Mouse (Mus musculus): Measurements from ENCODE around the gene Apom.
A peak's percentile ranks its signal among the peaks of the same experiment; 100 is the strongest.

The Apom gene

GRCm38 (mm10) chr17:35131500-35132173 is at the start of gene Apom:
Apom (minus strand) TSS chr17:35132050.
- DNase-seq (ENCODE audit: low spot score in 2 of 2), result no peak

DNA sequence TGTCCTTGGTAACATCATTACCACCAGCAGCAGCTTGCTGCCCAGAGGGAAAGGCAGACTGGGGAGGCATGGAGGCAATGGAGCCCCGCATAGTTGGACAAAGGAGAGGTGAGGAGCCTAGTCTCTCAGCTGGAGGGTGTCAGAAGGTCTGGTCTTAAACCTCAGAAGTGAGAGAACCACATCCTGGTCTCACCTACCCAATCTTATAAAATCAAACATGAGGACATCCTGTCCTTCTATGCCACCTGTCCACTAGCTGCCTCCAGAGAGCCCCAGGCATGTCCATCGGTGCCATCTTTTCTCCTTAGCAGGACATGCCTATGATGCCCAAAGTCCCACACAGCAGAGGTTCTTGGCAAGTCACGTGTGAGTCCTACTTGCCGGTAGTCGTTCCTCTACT is 48.2 kb upstream of the Apom start:
- DNase-seq (ENCODE audit: low spot score in 2 of 2), result no peak

DNA sequence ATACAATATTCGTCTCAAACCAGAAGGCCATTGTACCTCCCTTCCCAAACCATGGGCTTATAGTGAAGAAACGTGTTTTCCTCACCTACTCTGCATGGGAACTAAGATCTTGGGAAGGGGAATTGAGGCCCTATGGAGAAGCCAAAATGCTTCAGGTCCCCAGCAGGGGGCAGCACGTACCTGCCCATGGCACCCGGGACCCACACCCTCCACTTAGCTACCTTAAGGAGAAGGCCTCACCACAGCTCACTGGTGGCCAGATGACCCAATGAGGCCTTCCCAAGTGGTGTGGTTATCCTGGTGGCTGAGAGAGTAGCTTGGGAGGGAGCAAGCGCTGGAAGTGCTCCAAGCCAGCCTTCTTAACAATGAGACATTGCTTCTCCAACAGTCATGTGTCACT is 46.7 kb upstream of the Apom start:
- DNase-seq (ENCODE audit: low spot score in 2 of 2), result peak in 1 of 2 experiments; percentile 51

DNA sequence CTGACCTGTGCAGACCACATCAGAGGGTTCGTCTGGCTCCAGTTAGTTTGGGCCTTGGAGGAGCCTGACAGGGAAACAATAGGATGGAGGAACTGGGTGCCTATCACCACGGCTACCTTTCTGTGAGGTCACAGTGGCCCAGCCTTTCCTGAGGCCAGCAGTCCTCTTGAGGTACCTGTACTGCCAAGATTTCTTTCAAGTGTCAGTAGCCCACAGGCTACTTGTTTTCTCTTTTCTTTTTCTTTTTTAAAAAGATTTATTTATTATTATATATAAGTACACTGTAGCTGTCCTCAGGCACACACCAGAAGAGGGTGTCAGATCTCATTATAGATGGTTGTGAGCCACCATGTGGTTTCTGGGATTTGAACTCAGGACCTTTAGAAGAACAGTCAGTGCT is 44.1 kb upstream of the Apom start, which contains the start of gene Aif1:
Aif1 (minus strand) TSS at position 101 of the 400 bp plus-strand sequence.
- no peak for DNase-seq (ENCODE audit: low spot score in 2 of 2)

DNA sequence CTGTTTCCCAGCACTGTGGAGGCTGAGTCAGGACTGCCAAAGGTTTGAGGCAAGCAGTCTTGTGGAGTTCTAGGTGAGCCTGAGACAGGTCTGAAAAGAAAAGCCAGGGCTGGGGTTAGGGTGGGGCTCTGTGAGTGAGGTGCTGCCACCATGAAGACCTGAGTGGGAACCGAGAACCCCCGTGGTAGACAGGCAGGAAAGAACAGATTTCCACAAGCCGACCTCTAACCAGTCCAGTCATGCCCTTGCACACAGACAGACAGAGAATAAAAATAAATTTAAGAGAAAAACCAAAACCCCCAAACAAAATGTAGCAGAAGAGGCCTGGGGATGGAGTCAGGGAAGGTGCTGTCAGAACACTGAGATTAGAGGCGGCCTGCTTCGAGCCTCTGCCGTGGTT is 43.5 kb upstream of the Apom start:
- DNase-seq (ENCODE audit: low spot score in 2 of 2), result no peak

DNA sequence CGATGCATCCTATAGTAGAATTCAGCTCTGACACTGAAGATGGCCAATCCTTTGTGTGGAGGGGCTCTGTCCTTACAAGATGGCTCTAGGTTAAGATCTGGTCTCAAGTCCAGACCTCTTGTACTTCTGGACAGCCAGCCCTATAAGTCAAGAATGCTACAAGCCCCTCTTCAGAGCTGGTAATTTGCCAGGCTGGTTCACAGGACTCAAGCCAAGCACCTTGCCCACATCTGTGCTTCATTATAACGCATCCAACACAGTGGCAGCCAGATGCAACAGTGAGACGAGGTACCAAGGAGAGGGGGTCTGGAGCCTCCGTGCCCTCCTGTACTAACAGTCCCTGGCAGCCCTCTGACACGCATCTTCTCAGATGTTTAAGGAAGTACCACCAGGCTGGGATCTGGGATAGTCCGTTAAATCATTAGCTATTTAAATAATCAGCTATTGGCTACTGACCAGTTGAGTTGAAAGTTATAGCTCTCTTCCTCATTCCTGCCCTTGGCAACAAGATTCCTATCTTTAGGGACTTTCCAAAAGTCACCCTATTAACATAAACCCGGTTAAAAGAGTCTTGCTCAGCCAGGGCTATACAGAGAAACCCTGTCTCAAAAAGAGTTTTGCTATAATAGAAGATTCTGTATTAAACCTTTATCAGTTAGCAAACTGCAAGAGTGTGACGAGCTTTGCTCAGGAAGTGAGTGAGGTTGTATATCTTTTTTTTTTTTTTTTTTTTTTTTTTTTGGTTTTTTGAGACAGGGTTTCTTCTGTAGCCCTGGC is 42.5 kb upstream of the Apom start:
- no peak for DNase-seq (ENCODE audit: low spot score in 2 of 2)

DNA sequence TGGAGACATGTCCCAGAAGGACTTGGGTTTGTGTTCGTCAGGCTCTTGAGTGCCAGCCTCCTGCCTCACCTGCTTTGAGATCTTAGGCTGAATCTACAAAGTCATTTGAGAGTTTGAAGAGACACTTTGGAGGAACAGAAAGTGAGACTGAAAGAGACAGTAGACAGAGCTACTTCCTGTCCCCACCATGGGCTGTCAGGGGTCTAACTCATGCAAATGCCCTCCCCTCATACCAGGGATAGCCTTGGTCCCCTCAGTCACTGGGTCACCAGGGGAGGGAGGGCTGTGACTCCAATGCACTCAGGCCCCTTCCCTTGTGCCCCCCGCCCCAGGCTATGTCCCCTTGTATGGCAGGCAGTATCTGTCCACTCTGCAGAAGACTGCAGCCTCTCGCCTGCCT is 41.5 kb upstream of the Apom start:
- DNase-seq (ENCODE audit: low spot score in 2 of 2), result no peak

- peak; percentile 57 for DNase-seq (ENCODE audit: low spot score in 2 of 2)
Observed at GRCm38 (mm10) chr17:35172445-35173234, 40.8 kb upstream of the Apom start.

GRCm38 (mm10) chr17:35168541-35169207 is 36.8 kb upstream of the Apom start:
- DNase-seq (ENCODE audit: low spot score in 2 of 2), result no peak

DNA sequence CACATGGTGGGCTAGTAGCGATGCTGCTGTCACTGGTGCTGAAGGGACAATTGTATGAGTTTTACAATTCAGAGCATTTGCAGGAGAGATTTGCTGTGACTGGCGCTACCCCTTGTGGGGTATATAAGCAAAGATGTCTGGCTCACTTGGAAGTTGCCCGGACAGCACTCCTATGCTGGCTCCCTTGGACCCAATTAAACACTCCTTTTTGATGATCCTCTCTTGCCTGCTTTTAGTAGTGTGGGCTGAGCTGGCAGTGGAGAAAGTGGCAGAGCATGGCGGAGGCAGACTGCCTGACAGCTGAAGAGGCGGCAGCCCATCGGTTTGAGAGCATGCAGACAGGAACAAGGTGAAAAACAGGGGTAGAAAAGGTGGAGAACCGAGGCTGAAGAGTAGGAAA is 35.9 kb upstream of the Apom start:
- DNase-seq (ENCODE audit: low spot score in 2 of 2), result peak in 1 of 2 experiments; percentile 56

DNA sequence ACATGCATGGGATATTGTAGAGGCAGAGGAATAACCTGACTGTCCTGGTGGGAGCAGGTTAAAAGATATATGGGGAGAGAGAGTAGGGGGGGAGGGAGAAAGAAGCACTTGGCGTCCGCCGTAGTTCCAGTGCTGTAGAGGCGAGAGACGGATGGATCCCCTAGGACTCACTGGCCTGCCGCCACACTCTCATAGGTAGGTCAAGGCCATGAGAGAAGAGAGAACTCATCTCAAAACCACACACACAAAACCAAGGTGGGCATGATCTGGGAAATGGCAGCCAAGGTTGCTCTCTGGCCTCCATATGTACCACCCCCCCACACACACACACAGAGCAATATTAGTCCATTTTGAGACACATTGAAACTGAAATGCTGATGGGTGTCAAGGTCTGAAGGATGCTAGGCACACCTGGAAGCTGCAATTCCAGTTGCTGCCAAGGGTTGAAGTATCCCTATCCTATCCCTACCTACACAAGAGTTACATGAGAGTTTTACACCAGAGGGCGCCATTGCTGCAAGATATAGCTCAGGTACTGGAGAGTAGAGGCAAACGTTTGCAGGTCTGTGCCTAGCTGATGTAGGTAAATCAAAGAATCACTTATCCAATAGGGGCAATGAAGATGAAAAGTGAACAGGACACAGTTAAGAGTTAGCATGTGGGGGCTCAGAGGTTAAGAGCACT is 34.6 kb upstream of the Apom start:
- DNase-seq (ENCODE audit: low spot score in 2 of 2), result peak in 1 of 2 experiments; percentile 71

DNA sequence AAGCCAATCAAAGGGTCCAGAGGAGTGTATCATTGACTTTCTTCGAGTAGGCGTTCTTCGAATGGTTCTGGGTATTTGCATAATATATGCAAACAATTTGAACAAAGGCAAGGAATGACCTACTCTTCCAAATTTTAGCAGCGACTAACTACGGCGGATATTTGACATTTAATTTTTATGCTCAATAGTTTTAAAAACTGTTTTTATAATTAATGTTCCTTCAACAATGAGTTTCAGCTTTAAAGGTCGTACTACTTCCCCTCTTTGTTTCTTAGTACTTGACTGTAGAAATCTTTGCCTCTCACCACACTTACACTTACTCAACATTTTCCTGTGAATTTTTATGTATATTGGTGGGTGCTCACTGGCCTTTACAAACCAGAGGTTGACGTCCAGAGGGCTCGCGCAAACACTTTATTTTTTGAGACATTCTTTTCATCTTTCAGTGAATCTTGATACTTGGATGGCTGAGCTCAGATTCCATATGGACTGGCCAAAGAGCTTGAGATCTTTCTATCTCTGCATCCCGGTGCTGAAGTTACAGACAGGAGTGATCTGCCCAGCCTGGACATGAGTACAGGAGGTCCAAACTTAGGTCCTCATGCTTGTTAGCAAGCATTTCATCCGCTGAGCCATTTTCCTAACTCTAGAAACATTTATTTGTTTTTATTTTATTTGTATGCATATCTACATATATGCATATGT is 33.8 kb upstream of the Apom start:
- DNase-seq (ENCODE audit: low spot score in 2 of 2), result no peak

DNA sequence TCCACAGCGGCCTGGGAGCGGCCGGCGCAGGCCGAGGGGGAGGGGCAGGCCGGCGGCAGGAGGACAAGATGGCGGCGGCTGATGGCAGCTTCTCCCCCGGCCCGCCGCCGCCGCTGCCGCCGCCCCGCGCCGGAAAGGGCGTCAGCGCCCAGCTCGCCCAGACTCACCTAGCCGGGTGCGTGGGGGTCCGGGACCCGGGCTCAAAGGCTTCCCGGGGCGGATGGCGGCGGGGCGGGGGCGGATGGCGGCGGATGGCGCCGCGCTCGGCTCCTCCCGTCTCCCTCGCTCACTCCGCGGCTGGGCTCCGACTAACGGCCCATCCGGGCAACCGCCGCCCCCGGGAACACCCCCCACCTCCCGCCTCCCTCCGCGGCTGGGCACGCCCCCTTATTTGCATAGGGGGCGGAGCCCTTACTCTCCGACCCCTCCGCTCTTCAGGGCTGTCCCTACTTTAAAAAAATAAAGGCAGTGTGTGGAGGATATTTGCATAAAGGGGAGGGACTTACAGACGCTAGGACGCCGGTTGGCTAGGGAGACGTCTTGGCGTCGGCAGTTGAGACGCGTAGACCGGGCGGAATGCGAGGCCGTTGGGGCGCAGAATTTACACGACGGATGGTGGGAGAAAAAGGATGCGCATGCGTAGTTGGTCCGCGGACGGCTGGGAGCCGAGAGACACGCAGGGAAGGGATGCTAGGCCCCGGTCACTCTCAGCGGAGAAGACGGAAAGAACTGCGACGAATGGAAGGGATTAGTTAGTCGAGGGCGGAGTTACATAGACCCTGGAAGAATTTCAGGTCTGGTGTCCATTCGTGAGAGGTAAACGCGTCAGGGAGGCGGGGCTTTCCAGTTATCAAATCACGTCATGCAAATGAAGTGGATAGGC is 33.0 kb upstream of the Apom start, which contains the start of gene Prrc2a:
Prrc2a (minus strand) TSS at position 330 of the 883 bp plus-strand sequence.
- peak; percentile 99 for DNase-seq (ENCODE audit: low spot score in 2 of 2)

DNA sequence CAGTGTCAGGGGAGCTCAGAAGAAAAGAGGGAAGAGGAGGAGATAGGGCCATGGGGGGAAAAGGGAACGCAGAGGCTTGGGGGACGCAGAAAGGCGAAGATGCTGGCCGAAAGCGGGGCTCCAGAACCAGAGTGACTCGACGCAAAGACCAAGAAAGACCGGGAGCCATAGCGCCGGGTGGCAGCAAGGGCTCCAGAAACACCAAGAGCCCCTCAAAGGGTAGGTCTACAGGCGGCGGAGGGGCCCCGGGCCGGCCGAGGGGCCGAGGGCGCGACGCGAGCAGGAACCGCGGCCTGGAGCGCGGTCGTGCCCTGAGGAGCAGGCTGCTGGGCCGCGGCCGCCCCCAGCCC is 32.3 kb upstream of the Apom start:
- no peak for DNase-seq (ENCODE audit: low spot score in 2 of 2)

DNA sequence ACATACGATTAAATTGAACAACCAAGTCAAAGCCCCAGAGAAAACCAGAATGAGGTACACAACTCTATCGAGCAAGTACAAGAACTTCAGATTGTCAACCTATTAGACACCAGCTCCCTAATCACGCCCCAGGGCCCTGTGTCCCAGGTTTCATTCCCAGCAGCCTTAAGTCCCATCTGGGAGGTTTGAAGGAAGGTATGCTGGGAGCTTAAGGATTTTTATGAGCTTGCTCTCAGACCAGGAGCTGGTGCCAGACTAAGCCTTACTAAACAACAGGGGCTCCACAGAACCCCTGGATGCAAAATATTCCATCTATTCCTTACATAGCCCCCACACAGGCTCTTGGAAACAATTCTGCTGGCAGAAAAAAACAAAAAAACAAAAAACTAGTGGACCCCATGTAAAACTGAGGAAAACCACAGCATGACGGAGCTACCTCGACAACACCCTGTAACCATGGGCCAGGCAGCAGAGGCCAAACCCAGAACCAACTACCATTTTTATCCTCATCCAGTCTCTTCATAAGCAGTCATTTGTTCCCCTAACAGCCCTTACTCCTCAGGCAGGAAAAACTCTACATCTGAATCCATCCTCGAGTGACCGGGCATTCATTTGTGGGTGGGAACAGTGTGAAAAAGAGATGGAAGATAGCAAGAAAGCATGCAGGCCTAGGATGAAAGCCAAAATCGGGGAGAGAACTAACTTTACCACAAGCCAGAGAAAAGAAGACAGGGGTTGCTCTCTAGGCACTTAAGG is 31.7 kb upstream of the Apom start:
- DNase-seq (ENCODE audit: low spot score in 2 of 2), result no peak

DNA sequence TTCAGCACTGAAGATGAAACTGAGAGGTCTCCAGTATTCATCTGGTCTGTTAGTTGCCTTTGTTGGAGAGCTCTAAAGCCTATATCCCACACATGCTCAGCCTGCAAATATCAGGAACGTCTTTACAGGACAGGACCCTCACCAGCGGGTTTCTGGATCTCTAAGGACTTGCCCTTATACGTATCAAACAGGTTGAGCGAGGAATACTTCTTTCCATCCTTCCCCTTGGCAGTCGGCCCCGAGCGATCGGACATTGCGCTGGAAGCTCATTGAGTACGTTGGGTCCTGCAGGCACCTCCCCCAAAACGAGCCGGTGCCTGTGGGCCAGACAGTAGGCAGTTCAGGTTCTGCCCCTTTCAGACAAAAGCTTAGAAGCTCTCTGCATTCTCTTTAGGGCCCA is 30.9 kb upstream of the Apom start:
- no peak for DNase-seq (ENCODE audit: low spot score in 2 of 2)

DNA sequence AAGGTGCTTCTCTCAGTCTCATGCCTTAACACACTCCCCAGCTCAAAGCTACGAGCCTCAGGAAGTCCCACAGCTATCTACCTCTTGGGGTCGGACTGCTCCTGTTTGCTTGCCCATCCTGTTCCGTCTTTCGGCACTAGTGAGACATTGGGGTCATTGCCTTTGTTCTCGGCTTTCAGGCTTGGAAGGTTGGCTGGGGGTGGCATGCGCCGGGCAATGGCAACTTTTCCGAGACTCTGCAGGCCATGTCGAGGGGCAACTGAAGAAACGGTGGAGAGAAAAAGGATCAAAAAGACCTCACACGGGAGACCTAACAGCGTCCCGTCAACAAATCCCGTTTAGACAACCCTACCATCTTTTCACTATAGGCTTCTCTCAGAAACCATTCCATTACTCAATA is 30.3 kb upstream of the Apom start:
- no peak for DNase-seq (ENCODE audit: low spot score in 2 of 2)

GRCm38 (mm10) chr17:35161421-35161820 is 29.6 kb upstream of the Apom start:
- DNase-seq (ENCODE audit: low spot score in 2 of 2), result no peak

GRCm38 (mm10) chr17:35159638-35160037 is 27.8 kb upstream of the Apom start:
- DNase-seq (ENCODE audit: low spot score in 2 of 2), result no peak

Data from frontal cortex, postnatal 36 days (tissue).